Mouse (Mus musculus): ENCODE measurements around the gene Gm10972. TPM values are rescaled to one million over a fixed set of nuclear protein-coding genes. Genes with fewer than 3 reads are reported as not detected.
"Not testable (repeated sequence)": the region's sequence is repeated elsewhere in the genome, so short reads cannot be mapped to it uniquely, and the experiment has no call there.

The Gm10972 gene
- total RNA-seq (2021): not detected
- long read RNA-seq, experiment 1: 0 reads
- long read RNA-seq, experiment 2: 0 reads

GRCm38 (mm10) chr3:94642495-94643162 is at the start of gene Gm10972:
Gm10972 (plus strand) TSS chr3:94643112.
- DNase-seq: not testable (repeated sequence)

DNA sequence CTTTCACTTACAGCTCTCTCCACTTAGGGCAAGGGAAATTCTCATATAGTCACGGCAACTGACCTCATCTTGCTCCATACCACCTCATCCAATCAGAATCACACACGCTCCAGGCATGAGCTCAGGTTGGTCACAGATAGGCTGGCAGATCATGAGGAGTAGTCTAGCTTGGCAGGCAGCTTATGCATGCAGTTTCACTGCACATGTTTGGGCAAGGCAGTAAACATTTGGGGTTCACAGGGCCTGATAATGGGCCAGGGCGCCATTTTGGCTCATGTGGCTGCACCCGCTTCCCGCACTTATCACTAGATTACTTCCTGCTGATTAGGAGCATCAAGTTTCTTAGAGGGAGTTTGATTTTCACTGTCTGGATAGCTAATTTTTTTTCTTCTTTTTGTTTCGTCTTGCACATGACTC is 47.0 kb upstream of the Gm10972 start:
- DNase-seq: no peak

GRCm38 (mm10) chr3:94597224-94597779 is 45.6 kb upstream of the Gm10972 start:
- no peak for DNase-seq

DNA sequence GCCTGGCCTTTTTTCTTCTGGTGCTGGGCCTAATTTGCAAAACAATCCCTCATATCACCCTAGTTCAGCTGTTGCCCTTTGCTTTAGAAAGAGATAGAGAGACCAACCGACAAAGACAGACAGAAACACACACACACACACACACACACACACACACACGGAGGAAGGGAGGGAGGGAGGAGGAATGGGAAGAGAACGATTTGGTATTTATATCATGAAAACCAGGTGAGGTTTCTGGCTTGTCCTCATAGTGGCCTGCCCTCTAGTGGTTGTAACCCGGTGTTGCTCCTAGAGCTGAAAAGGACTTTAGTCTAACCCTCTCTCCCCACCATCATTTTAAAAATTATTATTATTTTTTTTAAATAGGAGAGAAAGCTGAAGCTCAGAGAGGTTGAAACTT is 41.0 kb upstream of the Gm10972 start:
- peak; percentile 36 to 75 for DNase-seq

GRCm38 (mm10) chr3:94609621-94610020 is 33.3 kb upstream of the Gm10972 start:
- peak in 1 of 2 experiments; percentile 22 for DNase-seq

DNA sequence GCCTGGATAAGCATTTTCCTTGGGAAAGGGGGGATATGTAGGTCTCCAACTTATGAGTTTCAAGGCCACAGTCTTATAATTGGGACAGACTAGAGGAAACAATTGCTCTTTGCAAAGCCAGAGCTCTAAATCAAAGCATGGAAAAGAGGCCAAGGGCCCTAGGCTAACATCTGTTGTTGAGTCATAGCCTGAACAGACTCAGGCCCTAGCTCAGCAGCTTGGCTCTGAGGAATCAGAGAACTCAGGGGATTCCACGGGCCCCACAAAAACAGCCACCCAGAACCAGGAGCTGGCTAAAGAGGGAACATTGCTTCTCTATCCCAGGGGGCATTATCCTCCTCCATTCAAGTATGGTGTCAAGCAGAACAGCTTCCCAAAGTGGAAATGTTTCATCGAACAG is 32.3 kb upstream of the Gm10972 start:
- DNase-seq: peak; percentile 51 to 68

- peak; percentile 15 to 25 for DNase-seq
Observed at GRCm38 (mm10) chr3:94611343-94611742, 31.6 kb upstream of the Gm10972 start.

DNA sequence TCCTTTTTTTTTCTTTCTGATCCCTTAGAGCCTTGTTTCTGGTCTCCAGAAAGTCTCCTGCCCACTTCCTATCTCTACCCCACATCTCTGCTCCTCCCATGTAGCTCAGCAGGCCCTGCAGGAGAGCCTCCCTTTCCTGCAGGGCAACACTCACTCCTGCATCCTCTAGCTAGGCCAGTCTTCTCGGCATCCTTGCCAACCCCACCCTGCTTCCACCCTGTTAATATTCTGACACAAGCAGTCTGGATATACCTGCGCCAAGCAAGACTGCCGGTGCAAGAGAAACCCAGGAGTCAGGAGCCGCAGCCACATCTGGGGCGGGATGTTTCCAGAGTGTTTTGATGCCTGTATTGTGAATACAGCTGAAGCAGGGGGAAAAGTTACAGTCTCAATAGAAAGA is 31.1 kb upstream of the Gm10972 start:
- DNase-seq: peak; percentile 11 to 22

GRCm38 (mm10) chr3:94612274-94612673 is 30.6 kb upstream of the Gm10972 start:
- peak in 1 of 2 experiments; percentile 69 for DNase-seq

GRCm38 (mm10) chr3:94613258-94613878 is 29.5 kb upstream of the Gm10972 start:
- DNase-seq: peak; percentile 48 to 71

DNA sequence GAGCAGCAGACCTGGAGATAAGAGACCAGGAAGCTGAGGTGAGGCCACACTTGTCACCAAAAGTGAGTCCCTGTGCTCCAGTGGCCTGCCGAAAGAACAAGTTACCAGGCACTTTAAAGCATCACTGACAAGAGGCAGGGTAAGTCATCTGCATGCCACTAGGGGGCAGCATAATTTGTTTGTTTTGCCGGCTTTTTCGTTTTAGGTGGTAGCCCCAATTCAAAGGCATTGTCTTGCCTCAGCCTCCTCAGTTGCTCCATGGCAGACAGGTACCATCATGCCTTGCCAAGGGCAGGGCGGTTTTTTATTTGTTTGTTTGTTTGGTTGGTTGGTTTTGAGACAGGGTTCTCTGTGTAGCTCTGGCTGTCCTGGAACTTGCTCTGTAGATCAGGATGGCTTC is 26.2 kb upstream of the Gm10972 start:
- DNase-seq: peak; percentile 37 to 68

DNA sequence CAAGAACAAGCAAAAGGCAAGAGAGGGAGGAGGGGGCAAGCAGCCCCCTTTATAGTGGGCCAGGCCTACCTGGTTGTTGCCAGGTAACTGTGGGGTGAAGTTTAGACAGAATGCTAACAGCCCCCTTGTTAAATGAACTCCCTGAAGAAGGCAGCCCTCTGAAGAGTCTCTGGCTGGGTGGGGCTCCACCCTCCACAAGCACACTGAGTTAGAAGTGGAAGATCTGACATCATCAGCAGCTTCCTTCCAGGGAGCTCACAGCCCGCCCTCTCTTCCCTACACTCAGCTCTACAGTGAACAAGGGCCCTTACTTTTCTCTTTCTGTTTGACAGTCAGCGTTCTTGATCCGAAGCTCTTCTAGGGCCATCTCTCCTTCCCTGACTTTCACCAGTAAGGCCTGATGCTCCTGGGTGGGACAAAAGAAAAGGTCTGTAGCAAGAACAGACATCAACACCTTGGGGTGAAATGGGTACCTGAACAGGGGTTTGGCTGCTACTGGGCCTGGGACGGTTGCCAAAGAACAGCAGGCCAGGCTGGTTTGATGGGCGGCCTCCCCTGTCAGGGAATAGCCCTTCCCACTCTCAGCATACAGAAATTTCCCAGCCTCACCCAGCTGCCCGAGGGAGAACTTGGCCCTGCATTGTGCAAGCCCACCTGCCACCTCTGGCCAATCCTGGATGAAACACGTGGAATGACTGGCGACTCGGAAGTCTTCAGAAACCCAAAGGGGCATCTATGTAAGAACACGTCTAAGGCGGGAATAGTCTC is 21.0 kb upstream of the Gm10972 start:
- peak; percentile 39 to 71 for DNase-seq

- no peak for DNase-seq
Observed at GRCm38 (mm10) chr3:94622550-94622949, 20.4 kb upstream of the Gm10972 start.

- DNase-seq: no peak
Observed at GRCm38 (mm10) chr3:94624281-94624680, 18.6 kb upstream of the Gm10972 start.

DNA sequence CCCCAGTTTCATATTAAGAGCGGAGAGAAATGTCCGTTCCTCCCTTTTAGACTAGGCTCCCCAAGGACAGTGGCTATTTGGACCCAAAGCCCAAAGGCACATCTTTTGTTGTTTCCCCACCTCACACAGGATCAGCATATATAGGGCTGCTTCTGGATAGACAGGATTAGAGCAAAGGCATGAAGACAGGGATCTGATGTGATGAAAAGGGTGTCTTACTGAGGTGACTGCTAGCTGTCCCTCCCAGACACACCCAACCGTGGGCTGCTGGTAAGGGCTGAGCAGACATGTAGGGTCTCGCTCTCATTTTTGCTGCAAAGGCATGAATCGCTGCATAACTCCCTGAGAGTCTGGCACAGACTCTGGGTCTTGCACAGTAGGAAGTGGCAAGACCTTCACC is 14.2 kb upstream of the Gm10972 start:
- DNase-seq: no peak

GRCm38 (mm10) chr3:94629876-94630275 is 13.0 kb upstream of the Gm10972 start:
- DNase-seq: no peak

DNA sequence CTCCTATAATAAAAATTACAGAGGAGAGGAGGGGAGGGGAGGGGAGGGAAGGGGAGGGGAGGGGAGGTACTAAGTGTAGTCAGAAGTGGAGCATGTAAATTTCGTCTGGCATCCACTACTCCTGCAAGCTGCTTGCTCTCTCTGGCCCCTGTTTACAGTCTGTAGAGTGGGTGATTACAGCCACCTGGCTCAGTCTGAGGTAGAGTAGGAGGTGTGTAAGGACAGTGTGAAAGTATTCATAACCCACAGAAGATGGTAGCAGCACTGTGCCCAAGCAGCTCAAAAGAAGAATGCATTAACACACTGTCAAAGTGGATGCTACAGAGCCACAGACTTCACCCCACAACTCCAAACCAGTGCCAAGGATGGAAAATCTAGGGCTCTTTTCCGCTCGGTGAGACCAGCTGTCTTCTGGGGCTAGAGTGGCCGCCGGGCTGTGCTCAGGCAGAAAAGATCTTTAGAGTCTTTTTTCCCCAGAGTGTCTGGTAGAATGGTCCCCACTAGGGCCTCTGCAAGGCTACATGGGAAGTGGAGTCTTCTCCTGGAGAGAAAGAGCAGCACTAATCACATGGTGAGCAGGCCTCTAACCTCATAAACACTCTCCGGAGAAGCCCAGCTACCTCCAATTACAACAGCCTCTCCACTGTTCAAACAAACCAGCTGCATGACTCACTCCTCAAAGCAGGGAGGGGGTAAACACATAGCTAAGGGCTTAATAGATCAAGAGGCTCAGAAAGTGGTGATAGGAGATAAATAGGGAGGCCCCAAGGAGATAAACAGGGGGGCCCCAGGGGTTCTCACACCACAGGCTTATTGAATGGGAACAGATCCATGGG is 6.1 kb downstream of the Gm10972 start:
- DNase-seq: peak in 1 of 2 experiments; percentile 11

DNA sequence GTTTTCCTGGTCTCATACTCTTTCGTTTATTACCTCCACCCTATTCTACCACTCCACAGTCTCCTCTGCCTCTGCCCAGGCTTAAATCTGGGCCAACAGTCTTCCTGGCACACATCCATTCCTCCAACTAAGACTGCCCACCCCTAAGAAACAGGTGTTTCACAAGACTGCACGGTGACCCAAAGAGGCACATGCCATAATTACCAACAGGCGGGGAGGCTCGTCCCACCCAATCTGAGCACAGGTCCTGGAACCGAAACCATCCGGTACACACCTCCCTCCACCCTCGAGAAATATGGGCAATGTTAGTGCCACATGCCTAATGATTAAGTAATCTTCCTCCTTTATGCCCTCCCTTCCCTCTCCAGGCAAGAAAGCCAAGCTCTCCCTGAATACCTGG is 7.5 kb downstream of the Gm10972 start:
- DNase-seq: peak in 1 of 2 experiments; percentile 13

DNA sequence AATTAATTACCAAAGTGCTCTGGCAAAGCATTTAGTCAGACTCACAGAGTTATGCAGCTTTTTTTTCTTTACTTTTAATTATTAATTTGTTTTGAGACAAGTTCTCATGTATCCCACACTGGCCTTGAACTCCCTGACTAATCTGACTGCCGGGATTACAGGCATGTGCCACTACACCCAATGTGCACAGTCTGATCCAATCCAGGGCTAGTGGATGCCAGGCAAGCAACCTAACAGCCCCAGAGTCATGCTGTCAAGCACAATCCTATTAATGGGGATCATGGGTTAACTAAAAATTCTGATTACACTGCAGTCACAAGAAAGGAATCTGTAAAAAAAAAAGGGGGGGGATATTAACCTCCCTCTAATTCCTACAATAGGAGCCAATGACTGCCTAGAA is 11.1 kb downstream of the Gm10972 start:
- not testable (repeated sequence) for DNase-seq

- not testable (repeated sequence) for DNase-seq
Observed at GRCm38 (mm10) chr3:94657852-94658739, 15.2 kb downstream of the Gm10972 start.

DNA sequence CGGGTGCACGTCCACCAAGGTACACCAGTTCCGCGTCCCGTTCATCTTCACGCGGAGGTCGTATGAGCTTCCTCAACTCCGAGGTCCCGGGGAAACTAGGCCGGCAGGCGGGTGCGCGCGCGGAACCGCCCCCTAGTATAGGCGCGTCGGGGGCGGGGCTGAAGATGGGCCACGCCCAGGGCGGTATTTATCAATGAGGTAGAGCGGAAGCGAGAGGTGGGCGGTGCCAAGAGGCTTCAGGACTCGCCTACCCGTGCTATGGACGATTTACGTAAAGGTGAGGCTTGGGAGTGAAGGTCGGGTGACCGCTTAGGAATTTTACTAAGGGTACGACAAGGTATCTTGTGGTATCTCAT is 15.8 kb downstream of the Gm10972 start, which contains the start of gene Tuft1:
Gene Tuft1, minus strand, starts transcription at position 133 of the 356 bp plus-strand sequence.
- peak; percentile 74 to 85 for DNase-seq

All from heart, adult 18-20 months (tissue).